Mouse (Mus musculus) hindbrain, embryonic 11.5 days (tissue): ENCODE measurements around the gene Lats2. TPM values are rescaled to one million over a fixed set of nuclear protein-coding genes. Genes with fewer than 3 reads are reported as not detected.
A peak's percentile ranks its signal among the peaks of the same experiment; 100 is the strongest.

ENCODE experiments used
- ATAC-seq: fragments of 200-750 bp; cut with Nextera tagmentation; 2 replicates; pipeline ENCODE4 v1.8.0; 2017; ENCODE audit warnings: mild to moderate bottlenecking, moderate TSS enrichment, moderate library complexity; ENCODE audit not compliant: low FRiP score
- DNase-seq: peaks from one replicate; pipeline ENCODE4 v3.0.0-alpha.2; 2015; ENCODE audit warnings: low spot score
- H3K27ac ChIP-seq: fragments of 300-500 bp; sonication (generic); 2 replicates; pipeline ENCODE4 v1.5.1; 2014; ENCODE audit warnings: mild to moderate bottlenecking, low read depth, low read length
- H3K27me3 ChIP-seq: fragments of 300-500 bp; sonication (generic); 2 replicates; pipeline ENCODE4 v1.6.1; 2014; ENCODE audit warnings: mild to moderate bottlenecking, low read length, moderate library complexity, mixed read lengths; ENCODE audit not compliant: control insufficient read depth, insufficient read depth
- H3K36me3 ChIP-seq: fragments of 300-500 bp; sonication (generic); 2 replicates; pipeline ENCODE4 v1.6.1; 2014; ENCODE audit warnings: mild to moderate bottlenecking, low read length, moderate library complexity, mixed read lengths; ENCODE audit not compliant: control insufficient read depth, insufficient read depth
- H3K4me1 ChIP-seq: fragments of 300-500 bp; sonication (generic); replicated peaks from 2 replicates; pipeline ENCODE4 v1.6.1; 2014; ENCODE audit warnings: low read length, mixed read lengths; ENCODE audit not compliant: control insufficient read depth, insufficient read depth
- H3K4me2 ChIP-seq: fragments of 300-500 bp; sonication (generic); replicated peaks from 2 replicates; pipeline ENCODE4 v1.6.1; 2014; ENCODE audit warnings: mild to moderate bottlenecking, low read depth, low read length
- H3K4me3 ChIP-seq: fragments of 300-500 bp; sonication (generic); 2 replicates; pipeline ENCODE4 v1.5.1; 2014; ENCODE audit warnings: low read depth, low read length
- H3K9ac ChIP-seq: fragments of 300-500 bp; sonication (generic); 2 replicates; pipeline ENCODE4 v1.6.1; 2014; ENCODE audit warnings: low read depth, low read length
- H3K9me3 ChIP-seq: fragments of 300-500 bp; sonication (generic); 2 replicates; pipeline ENCODE4 v1.6.1; 2016; ENCODE audit warnings: low read length; ENCODE audit not compliant: control insufficient read depth
- WGBS: fragments of 180-500 bp; shearing (Covaris S2); extraction: QIAGEN DNeasy Blood & Tissue Kit; methylation state at CpG from one replicate; pipeline ENCODE4 v1.1.7; 2014; 5-methylcytosine and 5-hydroxymethylcytosine counted together
- polyA plus RNA-seq: library from polyadenylated mRNA; unstranded; fragments of >200 nt; fragmentation: Nextera tagmentation; extraction: Ambion mirVana; gene quantifications from 2 replicates; pipeline ENCODE4 v1.2.1, GENCODE M21; 2014

The Lats2 gene
- polyA plus RNA-seq, 1 experiment from 2014 or later = 13.2 TPM

GRCm38 (mm10) chr14:57708580-57708979, 49.6 kb downstream of the Lats2 start:
- no peak for ATAC-seq
- H3K4me1 ChIP-seq = peaks cover 5% of the 10 kb centered on the region; the same call in 1 of the 2 replicates
- no peaks in the 10 kb centered on the region for H3K36me3 ChIP-seq
- no peaks in the 10 kb centered on the region for H3K9me3 ChIP-seq
- no peak overlapping the region for H3K4me3 ChIP-seq
- 87% methylated on average over 7 of the region's 7 CpGs for WGBS
- no peak overlapping the region for H3K4me2 ChIP-seq
- no peaks in the 10 kb centered on the region for H3K27me3 ChIP-seq
- no peak overlapping the region for H3K27ac ChIP-seq
- no peak overlapping the region for H3K9ac ChIP-seq
- no peak for DNase-seq

- no peaks in the 10 kb centered on the region for H3K9me3 ChIP-seq
- DNase-seq (peak; percentile 30), ATAC-seq (no peak)
- H3K4me1 ChIP-seq = peaks cover 5% of the 10 kb centered on the region; the same call in 1 of the 2 replicates
- peak overlapping the region; percentile 12; the same call in 1 of the 2 replicates for H3K9ac ChIP-seq
- H3K36me3 ChIP-seq = no peaks in the 10 kb centered on the region
- H3K27ac ChIP-seq = no peak overlapping the region
- WGBS = 52% methylated on average over 18 of the region's 18 CpGs
- H3K4me2 ChIP-seq = no peak overlapping the region
- no peak overlapping the region for H3K4me3 ChIP-seq
- H3K27me3 ChIP-seq = no peaks in the 10 kb centered on the region
Observed at GRCm38 (mm10) chr14:57707100-57707893, 50.9 kb downstream of the Lats2 start.

GRCm38 (mm10) chr14:57706760-57707099, 51.5 kb downstream of the Lats2 start:
- ATAC-seq = no peak
- Histone ChIP-seq H3K4me3 (no peak overlapping the region), H3K4me2 (no peak overlapping the region), H3K27me3 (no peaks in the 10 kb centered on the region), H3K9me3 (no peaks in the 10 kb centered on the region), H3K36me3 (no peaks in the 10 kb centered on the region), H3K4me1 (peaks cover 5% of the 10 kb centered on the region; the same call in 1 of the 2 replicates), H3K9ac (no peak overlapping the region), H3K27ac (no peak overlapping the region)
- no peak for DNase-seq
- 85% methylated on average over 4 of the region's 4 CpGs for WGBS

GRCm38 (mm10) chr14:57705759-57706158, 52.4 kb downstream of the Lats2 start:
- ATAC-seq = no peak
- Histone ChIP-seq H3K4me1 (peaks cover 5% of the 10 kb centered on the region; the same call in 1 of the 2 replicates), H3K4me3 (no peak overlapping the region), H3K27ac (no peak overlapping the region), H3K4me2 (no peak overlapping the region), H3K27me3 (no peaks in the 10 kb centered on the region), H3K36me3 (no peaks in the 10 kb centered on the region), H3K9ac (no peak overlapping the region), H3K9me3 (no peaks in the 10 kb centered on the region)
- WGBS = 90% methylated on average over 4 of the region's 4 CpGs
- DNase-seq = no peak

GRCm38 (mm10) chr14:57705075-57705474, 53.1 kb downstream of the Lats2 start:
- 83% methylated on average over 4 of the region's 4 CpGs for WGBS
- no peaks in the 10 kb centered on the region for H3K9me3 ChIP-seq
- no peak overlapping the region for H3K4me3 ChIP-seq
- no peaks in the 10 kb centered on the region for H3K27me3 ChIP-seq
- no peak for DNase-seq
- no peak overlapping the region for H3K4me2 ChIP-seq
- ATAC-seq = no peak
- H3K4me1 ChIP-seq = peaks cover 5% of the 10 kb centered on the region; the same call in 1 of the 2 replicates
- H3K9ac ChIP-seq = no peak overlapping the region
- no peak overlapping the region for H3K27ac ChIP-seq
- no peaks in the 10 kb centered on the region for H3K36me3 ChIP-seq

- H3K27me3 ChIP-seq = no peaks in the 10 kb centered on the region
- H3K4me1 ChIP-seq = no peaks in the 10 kb centered on the region
- H3K4me2 ChIP-seq = no peak overlapping the region
- no peak overlapping the region for H3K9ac ChIP-seq
- peak; percentile 63; the same call in 1 of the 2 replicates for ATAC-seq
- peak overlapping the region; percentile 39; the same call in 1 of the 2 replicates for H3K27ac ChIP-seq
- H3K36me3 ChIP-seq = 0 out of 2 replicates have a peak, but pooled peaks cover 4% of the 10 kb centered on the region
- no peak overlapping the region for H3K4me3 ChIP-seq
- WGBS = 69% methylated on average over 12 of the region's 12 CpGs
- peak; percentile 31 for DNase-seq
- no peaks in the 10 kb centered on the region for H3K9me3 ChIP-seq
Observed at GRCm38 (mm10) chr14:57701915-57702477, 56.2 kb downstream of the Lats2 start.

GRCm38 (mm10) chr14:57699461-57699970, 58.7 kb downstream of the Lats2 start:
- H3K27me3 ChIP-seq = no peaks in the 10 kb centered on the region
- 0 out of 2 replicates have a peak, but pooled peaks cover 7% of the 10 kb centered on the region for H3K36me3 ChIP-seq
- no peaks in the 10 kb centered on the region for H3K4me1 ChIP-seq
- no peak overlapping the region for H3K9ac ChIP-seq
- H3K4me3 ChIP-seq = no peak overlapping the region
- 98% methylated on average over 30 of the region's 33 CpGs for WGBS
- H3K27ac ChIP-seq = no peak overlapping the region
- DNase-seq = no peak
- no peak for ATAC-seq
- no peak overlapping the region for H3K4me2 ChIP-seq
- no peaks in the 10 kb centered on the region for H3K9me3 ChIP-seq

GRCm38 (mm10) chr14:57699016-57699415, 59.2 kb downstream of the Lats2 start:
- 93% methylated on average over 10 of the region's 10 CpGs for WGBS
- ATAC-seq (no peak), DNase-seq (no peak)
- Histone ChIP-seq H3K36me3 (0 out of 2 replicates have a peak, but pooled peaks cover 7% of the 10 kb centered on the region), H3K27me3 (no peaks in the 10 kb centered on the region), H3K4me2 (no peak overlapping the region), H3K27ac (no peak overlapping the region), H3K4me1 (no peaks in the 10 kb centered on the region), H3K4me3 (no peak overlapping the region), H3K9me3 (no peaks in the 10 kb centered on the region), H3K9ac (no peak overlapping the region)
